Mouse (Mus musculus) embryonic fibroblast, embryonic 13.5 days (primary cell): Measurements from ENCODE around the gene Ptprn2. TPM values are rescaled to one million over a fixed set of nuclear protein-coding genes. Genes with fewer than 3 reads are reported as not detected.

Source experiments
- H3K27ac ChIP-seq: 2 replicates; pipeline ENCODE4 v1.5.1; 2012; ENCODE audit warnings: low read length, control low read depth, inconsistent platforms; ENCODE audit not compliant: insufficient read depth
- H3K4me1 ChIP-seq: 2 replicates; pipeline ENCODE4 v1.6.1; 2011; ENCODE audit warnings: low read length; ENCODE audit not compliant: control insufficient read depth, insufficient read depth
- H3K4me3 ChIP-seq: 2 replicates; pipeline ENCODE4 v1.5.1; 2011; ENCODE audit warnings: mild to moderate bottlenecking, control low read depth, low read length; ENCODE audit not compliant: insufficient read depth
- CTCF ChIP-seq: IDR thresholded peaks from 2 replicates; pipeline ENCODE4 v1.5.1; 2011; ENCODE audit warnings: mild to moderate bottlenecking, control low read depth, low read length, moderate library complexity, borderline replicate concordance; ENCODE audit not compliant: insufficient read depth
- POLR2A ChIP-seq: IDR thresholded peaks from 2 replicates; pipeline ENCODE4 v1.6.1; 2011; ENCODE audit warnings: low read depth, mild to moderate bottlenecking, control low read depth, low read length, moderate library complexity
- polyA plus RNA-seq: library from polyadenylated mRNA; stranded (reverse); fragments of >200 nt; gene quantifications from 2 replicates; pipeline ENCODE4 v1.2.4, GENCODE M21; 2011; ENCODE audit warnings: low read depth; ENCODE audit not compliant: missing spikeins, insufficient read length

The Ptprn2 gene
- polyA plus RNA-seq, 1 experiment, result 0.26 TPM

DNA sequence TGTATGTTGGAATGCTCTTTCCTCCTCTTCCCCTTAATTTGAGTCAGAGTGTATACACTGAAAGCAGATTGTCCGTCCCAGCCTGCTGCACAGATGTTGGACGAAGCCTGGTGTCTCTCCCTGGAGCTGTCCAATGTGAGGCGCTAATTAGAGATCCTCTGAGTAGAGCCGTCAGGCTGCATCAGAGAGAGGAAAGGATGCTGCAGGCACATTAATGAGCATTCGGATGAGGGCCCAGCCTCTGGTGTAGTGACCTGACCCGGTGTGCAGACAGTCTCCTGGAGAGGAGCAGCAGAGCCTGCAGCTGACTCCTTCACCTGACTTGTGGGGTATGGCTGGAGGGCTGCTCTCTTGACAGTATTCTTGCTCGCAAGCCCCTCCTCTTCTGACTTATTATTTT, 370.8 kb downstream of the Ptprn2 start:
- no peaks in the 10 kb centered on the region for H3K4me1 ChIP-seq
- H3K4me3 ChIP-seq, result no peak overlapping the region
- H3K27ac ChIP-seq, result no peak overlapping the region
- TF ChIP-seq CTCF (no peak), POLR2A (no peak)

DNA sequence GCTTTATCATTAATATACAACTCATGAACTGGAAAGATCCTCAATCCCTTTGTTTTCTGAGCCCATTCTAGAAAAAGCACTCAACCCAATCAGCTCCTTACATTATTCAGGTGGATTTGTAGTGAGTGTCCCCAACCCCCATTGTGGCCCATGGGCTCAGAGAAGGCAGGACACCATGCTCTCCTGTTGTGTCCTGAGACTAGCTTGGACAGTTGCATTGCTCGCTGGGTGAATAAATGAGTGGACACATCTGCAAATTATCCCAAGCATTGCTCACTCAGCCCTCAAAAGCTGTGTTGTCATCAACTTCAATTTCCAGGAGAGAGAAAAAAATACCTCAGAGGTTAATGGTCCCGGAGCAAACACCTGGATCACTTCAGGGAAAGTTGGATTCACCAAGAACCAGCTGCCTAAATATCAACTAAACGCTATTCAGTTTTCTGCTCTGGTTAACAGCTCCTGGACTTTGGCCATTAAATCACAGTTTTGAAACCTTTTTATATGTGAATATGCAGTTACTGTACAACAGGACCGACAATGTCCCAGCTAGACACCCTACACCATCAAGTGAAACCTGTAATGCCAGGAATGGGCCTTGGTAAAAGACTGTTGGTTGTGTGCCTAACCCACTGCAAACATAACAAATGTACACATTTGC, 376.0 kb downstream of the Ptprn2 start:
- Histone ChIP-seq H3K4me1 (no peaks in the 10 kb centered on the region), H3K27ac (no peak overlapping the region), H3K4me3 (no peak overlapping the region)
- TF ChIP-seq CTCF (no peak), POLR2A (no peak)

DNA sequence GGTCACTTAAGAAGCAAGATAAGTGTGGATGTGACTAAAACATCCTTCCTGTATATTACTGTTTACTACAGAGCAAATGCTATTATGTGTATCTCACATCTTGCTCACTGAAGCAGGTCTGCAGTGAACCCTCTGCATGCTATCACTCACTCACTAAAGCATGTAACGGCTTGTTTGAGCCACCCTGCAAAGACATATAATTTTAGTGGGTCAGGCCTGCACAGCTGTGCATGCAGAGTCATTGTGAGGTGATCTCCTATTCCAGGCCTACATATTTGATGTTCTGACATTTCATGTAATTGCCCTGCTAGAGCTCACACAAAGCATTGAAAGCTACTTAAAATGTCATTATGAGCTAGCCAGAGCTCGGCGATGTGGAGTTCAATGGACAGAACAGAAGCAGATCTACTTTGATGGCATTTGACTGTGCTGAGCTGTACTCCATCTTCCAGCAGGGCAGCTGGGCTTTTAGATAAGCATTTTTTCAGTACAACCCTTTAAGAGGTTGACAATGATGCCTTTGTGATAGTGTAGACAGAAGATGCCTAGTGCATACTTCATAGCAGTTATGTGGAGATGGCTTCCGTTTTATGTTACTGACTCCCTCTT, 377.9 kb downstream of the Ptprn2 start:
- TF ChIP-seq POLR2A (no peak), CTCF (no peak)
- Histone ChIP-seq H3K27ac (no peak overlapping the region), H3K4me1 (no peaks in the 10 kb centered on the region), H3K4me3 (no peak overlapping the region)

DNA sequence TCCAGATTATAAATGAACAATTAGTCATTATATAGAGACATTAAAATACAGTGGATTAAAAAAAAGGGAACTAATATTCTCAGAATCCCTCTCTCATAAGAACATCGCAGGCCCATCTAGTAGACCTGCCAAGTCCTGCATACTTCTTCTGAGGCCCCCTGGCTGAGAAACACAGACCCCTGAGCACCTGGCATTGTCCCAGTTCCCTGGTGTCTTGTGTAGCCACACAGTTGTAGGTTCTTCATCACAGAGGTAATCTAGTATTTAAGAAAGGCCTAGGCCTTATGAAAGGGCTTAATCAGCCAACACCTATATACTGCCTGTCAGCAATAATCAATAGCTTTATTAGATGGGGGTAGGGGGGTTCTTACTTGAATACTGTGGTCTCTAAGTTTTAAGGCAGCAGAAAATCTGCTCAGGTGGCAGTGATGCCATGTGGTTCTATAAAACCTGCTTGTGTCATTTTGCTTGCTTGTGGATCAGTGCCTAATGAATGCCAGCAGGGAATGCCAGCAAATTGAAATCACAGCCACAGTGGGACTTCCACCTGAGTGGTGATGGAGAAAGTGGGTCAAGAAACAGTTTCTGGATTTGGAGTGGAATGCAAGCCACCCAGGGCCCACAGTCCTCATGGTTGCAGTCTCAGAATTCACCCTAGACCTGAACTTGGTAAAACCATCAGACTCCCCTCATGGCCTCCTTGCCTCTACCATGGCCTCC, 388.5 kb downstream of the Ptprn2 start:
- TF ChIP-seq POLR2A (no peak), CTCF (no peak)
- H3K27ac ChIP-seq, result no peak overlapping the region
- H3K4me1 ChIP-seq, result no peaks in the 10 kb centered on the region
- no peak overlapping the region for H3K4me3 ChIP-seq

DNA sequence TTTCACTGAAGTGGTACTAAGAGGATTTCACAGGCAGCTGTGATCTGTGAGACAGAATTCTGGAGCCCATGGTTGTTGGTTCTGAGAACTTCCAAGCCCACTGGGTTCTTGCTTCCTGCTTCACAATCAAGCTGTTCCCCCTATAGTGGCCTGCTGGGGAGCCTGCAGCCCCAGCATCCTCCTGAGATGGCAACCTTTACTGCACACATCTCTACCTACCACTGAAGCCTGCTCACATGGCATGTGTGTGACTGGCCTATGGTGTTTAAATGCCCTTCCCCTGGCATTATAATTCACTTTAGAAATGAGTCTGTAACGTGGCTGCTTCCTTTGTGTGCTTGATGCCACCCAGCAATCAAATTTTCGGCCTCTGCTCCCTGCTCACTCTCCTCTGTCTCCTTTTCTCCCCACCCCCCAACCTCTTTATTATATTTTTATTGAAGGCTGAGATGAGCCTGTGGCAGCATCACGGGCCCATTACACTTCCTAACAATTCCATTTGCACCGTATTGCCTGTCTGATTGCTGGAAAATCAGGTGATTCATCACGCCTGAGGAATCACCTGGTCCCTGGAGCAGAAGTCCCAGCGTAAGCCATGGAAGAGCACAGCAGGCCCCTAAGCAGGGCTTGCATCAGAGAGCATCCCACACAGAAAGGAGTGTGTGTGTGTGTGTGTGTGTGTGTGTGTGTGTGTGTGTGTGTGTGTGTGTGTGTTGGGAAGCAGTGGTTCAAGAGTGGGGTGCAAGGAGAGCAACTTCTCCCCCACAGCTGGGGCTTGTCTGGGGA, 402.2 kb downstream of the Ptprn2 start:
- H3K4me3 ChIP-seq, result no peak overlapping the region
- no peak for TF ChIP-seq CTCF
- TF ChIP-seq POLR2A, result no peak
- no peak overlapping the region for H3K27ac ChIP-seq
- no peaks in the 10 kb centered on the region for H3K4me1 ChIP-seq

DNA sequence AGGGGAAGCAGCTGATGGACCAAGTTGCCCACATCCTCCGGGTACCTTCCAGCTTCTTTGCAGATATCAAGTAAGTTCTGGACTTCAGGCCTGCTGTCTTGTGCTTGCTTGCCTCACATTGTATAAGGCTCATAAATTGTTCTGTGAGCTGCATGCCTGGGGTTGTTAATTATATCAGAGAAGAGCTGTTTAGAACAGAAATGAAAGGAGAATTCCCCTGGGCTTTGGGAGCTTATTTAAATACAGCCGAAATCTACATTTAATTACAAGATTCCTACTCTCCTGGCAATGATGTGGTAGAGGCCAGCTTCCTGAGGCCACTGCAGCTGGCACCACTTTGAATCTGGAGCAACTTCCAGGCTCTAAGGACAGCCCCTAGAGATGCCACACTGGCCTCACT, 403.3 kb downstream of the Ptprn2 start:
- Histone ChIP-seq H3K4me1 (no peaks in the 10 kb centered on the region), H3K4me3 (no peak overlapping the region), H3K27ac (no peak overlapping the region)
- no peak for TF ChIP-seq CTCF

DNA sequence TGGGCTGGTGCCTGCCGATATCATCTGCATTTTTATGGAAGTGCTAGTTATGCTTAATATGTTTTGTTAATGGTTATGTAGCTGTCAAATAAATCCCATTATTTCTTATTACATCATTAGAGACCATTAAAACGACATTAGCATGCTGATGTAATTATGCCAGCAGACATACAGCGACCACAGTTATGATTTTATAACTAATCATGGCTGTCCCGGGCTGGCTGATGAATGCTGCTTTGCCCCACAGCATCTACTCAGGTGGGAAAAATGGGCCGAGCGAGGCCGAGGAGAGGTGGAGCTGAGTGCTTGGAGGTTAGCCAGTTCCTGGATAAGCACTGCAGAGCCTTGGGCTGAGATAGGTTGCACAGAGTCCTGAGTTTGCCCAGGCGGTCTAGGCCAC, 407.1 kb downstream of the Ptprn2 start:
- Histone ChIP-seq H3K4me1 (no peaks in the 10 kb centered on the region), H3K4me3 (no peak overlapping the region), H3K27ac (no peak overlapping the region)
- TF ChIP-seq CTCF, result no peak
- TF ChIP-seq POLR2A, result no peak

DNA sequence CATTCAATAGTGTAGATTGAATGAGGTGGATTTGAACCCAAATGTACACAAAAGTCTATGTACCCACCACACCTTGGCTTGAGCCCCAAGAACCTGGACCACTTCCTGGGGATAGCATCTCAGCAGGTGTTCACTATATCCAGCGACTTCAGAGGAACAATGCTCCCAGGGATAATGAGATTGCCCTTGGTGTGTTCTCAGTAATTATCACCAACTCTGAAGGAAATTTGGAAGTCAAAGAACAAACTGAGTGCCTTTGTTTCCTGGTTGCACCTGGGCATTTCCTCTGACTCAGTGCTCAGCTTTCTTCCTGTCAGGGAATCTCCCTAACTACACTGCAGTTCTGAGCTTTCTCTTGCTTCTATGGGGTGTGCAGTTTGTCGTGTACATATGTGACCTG, 411.1 kb downstream of the Ptprn2 start:
- no peak overlapping the region for H3K4me3 ChIP-seq
- no peak overlapping the region for H3K27ac ChIP-seq
- TF ChIP-seq POLR2A (no peak), CTCF (no peak)
- H3K4me1 ChIP-seq, result no peaks in the 10 kb centered on the region

DNA sequence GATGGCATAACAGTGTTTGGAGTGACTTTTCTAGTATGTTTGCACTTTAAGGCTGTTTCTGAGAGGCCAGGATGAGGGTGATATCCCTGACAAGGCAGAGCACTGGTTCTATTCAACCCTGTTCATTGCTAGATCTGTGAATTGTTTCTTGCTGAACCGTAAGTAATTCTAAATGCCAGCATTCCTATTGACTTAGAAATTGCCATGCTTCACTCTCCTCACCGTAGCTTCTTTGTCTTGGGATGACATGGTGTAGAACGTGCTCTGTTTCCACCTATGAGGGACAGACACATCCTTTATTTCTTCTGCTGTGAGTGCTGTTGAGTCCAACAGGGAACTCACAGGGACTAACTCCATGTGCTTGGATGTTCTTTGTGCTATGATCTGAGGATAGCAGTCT, 416.3 kb downstream of the Ptprn2 start:
- TF ChIP-seq POLR2A (no peak), CTCF (no peak)
- Histone ChIP-seq H3K4me3 (no peak overlapping the region), H3K4me1 (no peaks in the 10 kb centered on the region), H3K27ac (no peak overlapping the region)

DNA sequence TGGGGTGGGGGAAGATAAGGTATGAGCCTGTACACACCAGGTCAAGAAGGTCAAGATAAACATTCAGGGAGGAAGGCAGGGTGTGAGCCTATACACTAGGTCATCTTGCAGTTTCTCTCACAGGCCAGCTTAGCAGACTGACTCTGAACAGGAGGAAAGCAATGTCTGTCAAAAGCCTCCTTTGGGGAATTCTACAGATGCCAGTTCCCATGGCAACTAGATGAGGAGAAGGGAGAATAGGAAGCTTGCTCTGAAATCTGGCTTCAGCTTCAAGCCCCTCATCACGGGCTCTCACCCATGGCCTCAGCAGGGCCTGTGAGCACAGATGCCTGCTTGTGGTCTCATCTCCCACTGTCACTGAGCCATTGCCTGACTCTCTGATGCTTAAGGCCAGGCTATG, 421.9 kb downstream of the Ptprn2 start:
- Histone ChIP-seq H3K4me1 (no peaks in the 10 kb centered on the region), H3K27ac (no peak overlapping the region), H3K4me3 (no peak overlapping the region)
- TF ChIP-seq CTCF (no peak), POLR2A (no peak)
